Mouse (Mus musculus): ENCODE data around the gene Gss. TPM values are rescaled to one million over a fixed set of nuclear protein-coding genes. Genes with fewer than 3 reads are reported as not detected.

The Gss gene
- polyA plus RNA-seq, 1 experiment, result 7.9 TPM

GRCm38 (mm10) chr2:155536292-155536691, 56.3 kb downstream of the Gss start:
- Histone ChIP-seq H3K27me3 (replicated peaks) (no peaks in the 10 kb centered on the region), H3K9me3 (no peaks in the 10 kb centered on the region), H3K36me3 (replicated peaks; ENCODE audit: low read length) (peaks cover 8% of the 10 kb centered on the region), H3K4me1 (peaks cover 23% of the 10 kb centered on the region), H3K4me3 (replicated peaks) (no peak overlapping the region)
- no peak for TF ChIP-seq FLI1 (IDR thresholded peaks at IDR 0.05; ENCODE audit: low read length)
- TF ChIP-seq GATA1 (IDR thresholded peaks at IDR 0.05; ENCODE audit: borderline replicate concordance, low read length), result no peak

GRCm38 (mm10) chr2:155527367-155527766, 65.2 kb downstream of the Gss start:
- TF ChIP-seq FLI1 (IDR thresholded peaks at IDR 0.05; ENCODE audit: low read length) (no peak), GATA1 (IDR thresholded peaks at IDR 0.05; ENCODE audit: borderline replicate concordance, low read length) (no peak)
- peaks cover 32% of the 10 kb centered on the region for H3K4me1 ChIP-seq

GRCm38 (mm10) chr2:155524378-155524777, 68.2 kb downstream of the Gss start:
- Histone ChIP-seq H3K27me3 (replicated peaks) (no peaks in the 10 kb centered on the region), H3K36me3 (replicated peaks; ENCODE audit: low read length) (peaks cover 47% of the 10 kb centered on the region), H3K4me1 (peaks cover 36% of the 10 kb centered on the region), H3K9me3 (no peaks in the 10 kb centered on the region), H3K4me3 (replicated peaks) (no peak overlapping the region)
- TF ChIP-seq FLI1 (IDR thresholded peaks at IDR 0.05; ENCODE audit: low read length) (no peak), GATA1 (IDR thresholded peaks at IDR 0.05; ENCODE audit: borderline replicate concordance, low read length) (no peak)

More at GRCm38 (mm10) chr2:155527367-155527766, 65.2 kb downstream of the Gss start:
- Histone ChIP-seq H3K4me3 (replicated peaks) (no peak overlapping the region), H3K9me3 (no peaks in the 10 kb centered on the region), H3K27me3 (replicated peaks) (no peaks in the 10 kb centered on the region), H3K36me3 (replicated peaks; ENCODE audit: low read length) (peaks cover 44% of the 10 kb centered on the region)

DNA sequence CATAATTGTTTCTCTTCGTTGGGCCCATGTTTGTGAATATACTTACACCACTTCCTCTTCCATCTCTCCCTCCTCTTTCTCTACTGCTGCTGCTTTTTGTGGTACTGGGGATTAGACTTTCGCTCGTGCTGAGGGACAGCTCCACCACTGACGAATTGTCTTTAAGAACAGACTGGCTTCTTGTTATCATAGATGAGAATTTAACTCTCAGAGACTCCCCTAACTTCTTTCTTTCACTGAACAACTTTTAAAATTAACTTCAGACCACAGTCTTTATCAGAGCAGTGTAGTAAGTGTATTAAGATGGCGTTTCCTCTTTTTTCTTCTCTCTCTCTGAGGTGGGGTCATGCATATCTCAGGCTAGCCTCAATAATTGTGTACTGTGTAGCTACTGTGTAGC, 68.9 kb downstream of the Gss start:
- peaks cover 40% of the 10 kb centered on the region for H3K4me1 ChIP-seq
- no peaks in the 10 kb centered on the region for H3K27me3 ChIP-seq (replicated peaks)
- peaks cover 43% of the 10 kb centered on the region for H3K36me3 ChIP-seq (replicated peaks; ENCODE audit: low read length)
- no peak for TF ChIP-seq GATA1 (IDR thresholded peaks at IDR 0.05; ENCODE audit: borderline replicate concordance, low read length)
- TF ChIP-seq FLI1 (IDR thresholded peaks at IDR 0.05; ENCODE audit: low read length), result no peak
- no peak overlapping the region for H3K4me3 ChIP-seq (replicated peaks)
- no peaks in the 10 kb centered on the region for H3K9me3 ChIP-seq

GRCm38 (mm10) chr2:155518531-155519270, 73.9 kb downstream of the Gss start:
- no peak for TF ChIP-seq GATA1 (IDR thresholded peaks at IDR 0.05; ENCODE audit: borderline replicate concordance, low read length)
- TF ChIP-seq FLI1 (IDR thresholded peaks at IDR 0.05; ENCODE audit: low read length), result no peak
- Histone ChIP-seq H3K9me3 (no peaks in the 10 kb centered on the region), H3K36me3 (replicated peaks; ENCODE audit: low read length) (peaks cover 19% of the 10 kb centered on the region), H3K4me1 (peaks cover 56% of the 10 kb centered on the region), H3K4me3 (replicated peaks) (peak overlapping the region; percentile 95), H3K27me3 (replicated peaks) (peaks cover 20% of the 10 kb centered on the region)

DNA sequence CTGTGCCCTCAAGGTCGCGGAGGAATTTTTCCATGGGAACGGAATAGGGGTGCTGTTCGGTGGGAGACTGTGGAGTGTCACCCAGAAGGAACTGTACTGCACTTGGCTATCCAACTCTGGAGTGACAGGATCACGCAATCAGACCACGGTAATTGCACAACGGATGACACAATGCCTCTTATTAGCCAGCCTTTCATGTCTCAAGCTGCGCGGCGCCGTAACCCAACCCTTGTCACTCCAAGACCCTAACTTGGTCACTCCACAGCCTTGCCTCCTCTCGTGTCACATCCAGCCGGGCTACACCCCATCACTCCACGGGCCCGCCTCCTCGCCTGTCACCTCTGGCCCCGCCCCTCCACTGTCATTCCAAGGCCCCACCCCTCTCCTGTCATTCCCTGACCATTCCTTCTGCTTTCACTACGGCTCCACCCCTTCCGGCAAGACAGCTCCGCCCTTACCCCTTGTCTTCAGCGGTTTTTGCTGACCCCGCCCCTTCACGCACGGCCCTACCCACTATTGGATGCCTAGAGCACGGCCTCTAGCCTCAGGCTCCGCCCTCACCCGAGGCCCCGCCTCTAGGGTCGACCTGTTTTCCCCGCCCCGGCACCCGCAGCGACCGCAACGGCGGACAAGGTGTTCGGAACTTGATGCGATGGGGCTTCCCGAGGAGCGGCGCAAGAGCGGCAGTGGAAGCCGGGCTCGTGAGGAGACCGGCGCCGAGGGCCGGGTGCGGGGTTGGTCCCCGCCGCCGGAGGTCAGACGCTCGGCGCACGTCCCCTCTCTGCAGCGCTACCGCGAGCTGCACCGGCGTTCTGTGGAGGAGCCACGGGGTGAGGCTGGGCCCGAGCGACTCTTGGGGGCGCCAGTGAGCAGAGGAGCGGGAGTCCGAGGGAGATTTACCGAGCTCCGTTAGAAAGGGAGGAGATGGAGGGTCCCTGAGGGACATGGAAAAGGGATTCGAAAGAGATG, 74.9 kb downstream of the Gss start, which contains the start of the genes Acss2 and Ggt7:
Acss2 (plus strand) TSS at position 494 of the 969 bp plus-strand sequence.
Ggt7 (minus strand) TSS at position 783 of the 969 bp plus-strand sequence.
- TF ChIP-seq FLI1 (IDR thresholded peaks at IDR 0.05; ENCODE audit: low read length), result no peak
- TF ChIP-seq GATA1 (IDR thresholded peaks at IDR 0.05; ENCODE audit: borderline replicate concordance, low read length), result no peak

GRCm38 (mm10) chr2:155515941-155516340, 76.7 kb downstream of the Gss start:
- H3K9me3 ChIP-seq, result no peaks in the 10 kb centered on the region
- TF ChIP-seq GATA1 (IDR thresholded peaks at IDR 0.05; ENCODE audit: borderline replicate concordance, low read length) (no peak), FLI1 (IDR thresholded peaks at IDR 0.05; ENCODE audit: low read length) (no peak)
- H3K4me3 ChIP-seq (replicated peaks), result no peak overlapping the region
- H3K36me3 ChIP-seq (replicated peaks; ENCODE audit: low read length), result no peaks in the 10 kb centered on the region
- peaks cover 30% of the 10 kb centered on the region for H3K27me3 ChIP-seq (replicated peaks)
- H3K4me1 ChIP-seq, result peaks cover 57% of the 10 kb centered on the region

More for the DNA sequence above, 74.9 kb downstream of the Gss start, which contains the start of the genes Acss2 and Ggt7:
- Histone ChIP-seq H3K9me3 (no peaks in the 10 kb centered on the region), H3K4me1 (peaks cover 57% of the 10 kb centered on the region), H3K4me3 (replicated peaks) (peak within 1 kb of the TSS; percentile 95), H3K27me3 (replicated peaks) (peaks cover 26% of the 10 kb centered on the region), H3K36me3 (replicated peaks; ENCODE audit: low read length) (peaks cover 12% of the 10 kb centered on the region)

DNA sequence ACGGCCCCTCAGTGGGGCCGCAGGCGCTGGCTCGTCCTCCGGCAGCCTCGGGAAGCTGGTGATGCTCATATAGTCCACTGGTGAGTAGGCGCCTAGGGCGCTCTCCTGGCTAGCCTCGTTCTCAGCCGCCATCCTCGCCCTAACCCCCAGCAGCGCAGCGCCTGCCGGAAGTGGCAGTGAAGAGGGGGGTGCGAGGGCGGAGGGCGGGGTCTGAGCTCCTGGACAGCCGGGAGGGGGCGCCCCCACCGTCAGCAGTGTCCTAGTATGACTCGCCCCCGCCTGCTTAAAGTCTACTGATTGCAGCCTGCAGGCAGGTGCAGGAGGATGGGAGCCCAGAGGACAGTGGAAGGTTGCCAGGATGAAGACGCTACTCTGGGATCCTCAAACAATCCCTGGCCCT, 77.9 kb downstream of the Gss start:
- Histone ChIP-seq H3K4me1 (peaks cover 50% of the 10 kb centered on the region), H3K27me3 (replicated peaks) (peaks cover 35% of the 10 kb centered on the region), H3K36me3 (replicated peaks; ENCODE audit: low read length) (no peaks in the 10 kb centered on the region), H3K4me3 (replicated peaks) (peak overlapping the region; percentile 79), H3K9me3 (no peaks in the 10 kb centered on the region)
- TF ChIP-seq FLI1 (IDR thresholded peaks at IDR 0.05; ENCODE audit: low read length) (no peak), GATA1 (IDR thresholded peaks at IDR 0.05; ENCODE audit: borderline replicate concordance, low read length) (no peak)

GRCm38 (mm10) chr2:155513543-155513942, 79.1 kb downstream of the Gss start:
- H3K9me3 ChIP-seq, result no peaks in the 10 kb centered on the region
- H3K36me3 ChIP-seq (replicated peaks; ENCODE audit: low read length), result no peaks in the 10 kb centered on the region
- TF ChIP-seq FLI1 (IDR thresholded peaks at IDR 0.05; ENCODE audit: low read length) (no peak), GATA1 (IDR thresholded peaks at IDR 0.05; ENCODE audit: borderline replicate concordance, low read length) (no peak)
- H3K4me3 ChIP-seq (replicated peaks), result peak overlapping the region; percentile 38
- H3K4me1 ChIP-seq, result peaks cover 44% of the 10 kb centered on the region
- peaks cover 36% of the 10 kb centered on the region for H3K27me3 ChIP-seq (replicated peaks)

Other genes with a start within 250 kb of the Gss start
- 9.1 and 13.0 TPM in 2 replicates for gene Pigu, start 235.4 kb downstream of the Gss start, polyA plus RNA-seq (2012; ENCODE audit: insufficient read depth, low replicate concordance)
- 12.7 and 21.9 TPM in 2 replicates for gene Trp53inp2, start 211.8 kb downstream of the Gss start, polyA plus RNA-seq (2012; ENCODE audit: insufficient read depth, low replicate concordance)
- 8.0 and 12.2 TPM in 2 replicates for gene Ncoa6, start 118.9 kb downstream of the Gss start, polyA plus RNA-seq (2012; ENCODE audit: insufficient read depth, low replicate concordance)
- gene Acss2, start 74.9 kb downstream of the Gss start, polyA plus RNA-seq (2012; ENCODE audit: insufficient read depth, low replicate concordance), result 4.9 and 10.2 TPM in 2 replicates
- gene Ggt7, start 74.6 kb downstream of the Gss start, polyA plus RNA-seq (2012; ENCODE audit: insufficient read depth, low replicate concordance), result 0.60 and 24.0 TPM in 2 replicates
- gene Myh7b, start 18.4 kb upstream of the Gss start, polyA plus RNA-seq (2012; ENCODE audit: insufficient read depth, low replicate concordance), result 0.95 TPM in 1 of 2 replicates, not detected in the other
- gene Trpc4ap, start 99.6 kb upstream of the Gss start, polyA plus RNA-seq (2012; ENCODE audit: insufficient read depth, low replicate concordance), result 80.8 and 188 TPM in 2 replicates
- 90.3 and 158 TPM in 2 replicates for gene Edem2, start 136.7 kb upstream of the Gss start, polyA plus RNA-seq (2012; ENCODE audit: insufficient read depth, low replicate concordance)
- not detected in 2 replicates for gene Gm17581, start 143.1 kb upstream of the Gss start, polyA plus RNA-seq (2012; ENCODE audit: insufficient read depth, low replicate concordance)
- 1.1 TPM in 1 of 2 replicates, not detected in the other for gene Procr, start 158.3 kb upstream of the Gss start, polyA plus RNA-seq (2012; ENCODE audit: insufficient read depth, low replicate concordance)
- not detected in 2 replicates for gene Mmp24, start 182.5 kb upstream of the Gss start, polyA plus RNA-seq (2012; ENCODE audit: insufficient read depth, low replicate concordance)
- 30.5 and 31.7 TPM in 2 replicates for gene BC029722, start 226.6 kb upstream of the Gss start, polyA plus RNA-seq (2012; ENCODE audit: insufficient read depth, low replicate concordance)
- 266 and 882 TPM in 2 replicates for gene Eif6, start 234.1 kb upstream of the Gss start, polyA plus RNA-seq (2012; ENCODE audit: insufficient read depth, low replicate concordance)
- gene Fam83c, start 242.0 kb upstream of the Gss start, polyA plus RNA-seq (2012; ENCODE audit: insufficient read depth, low replicate concordance), result 0.03 and 0.55 TPM in 2 replicates